Mouse (Mus musculus) thymus, adult 2 months (tissue): Measurements from ENCODE around the gene Pkn1.

Experiments
- CTCF ChIP-seq: fragments of 200-500 bp; IDR thresholded peaks from 2 replicates; pipeline ENCODE4 v1.5.1; 2012; ENCODE audit warnings: mild to moderate bottlenecking, control low read depth, low read length, moderate library complexity, borderline replicate concordance; ENCODE audit not compliant: control insufficient read depth, poor library complexity, insufficient read depth; ENCODE audit errors: extremely low read depth
- POLR2A ChIP-seq: fragments of 200-500 bp; IDR thresholded peaks from 2 replicates; pipeline ENCODE4 v1.6.1; 2012; ENCODE audit warnings: mild to moderate bottlenecking, low read length, control low read depth, moderate library complexity; ENCODE audit not compliant: control insufficient read depth, poor library complexity, insufficient read depth; ENCODE audit errors: extremely low read depth

DNA sequence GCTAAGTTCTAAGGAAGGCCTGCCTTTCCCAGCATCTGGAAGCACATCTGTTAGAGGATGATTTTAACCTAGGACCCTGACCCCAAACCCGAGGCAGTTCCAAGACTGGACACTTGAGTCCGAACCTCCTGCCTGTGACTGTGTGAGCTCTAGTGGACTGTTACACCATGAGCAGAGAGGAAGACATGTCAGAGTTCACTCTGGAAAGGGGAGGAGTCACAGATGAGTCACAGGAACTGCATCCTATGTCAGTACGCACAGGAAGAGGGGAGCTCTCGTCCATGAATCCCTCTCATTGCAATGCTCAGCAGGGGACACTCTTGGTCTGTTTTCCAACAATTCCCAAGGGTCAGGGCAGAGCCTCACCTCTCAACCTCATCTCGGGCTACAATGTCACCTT lies 26.0 kb downstream of the Pkn1 start:
- no peak for TF ChIP-seq CTCF
- no peak for TF ChIP-seq POLR2A
